Mouse (Mus musculus): ENCODE data around the gene Susd6. TPM values are rescaled to one million over a fixed set of nuclear protein-coding genes. Genes with fewer than 3 reads are reported as not detected.

Susd6 gene
- total and polyA plus RNA-seq, 3 experiments: 50.4 to 61.5 (median 57.8) TPM

DNA sequence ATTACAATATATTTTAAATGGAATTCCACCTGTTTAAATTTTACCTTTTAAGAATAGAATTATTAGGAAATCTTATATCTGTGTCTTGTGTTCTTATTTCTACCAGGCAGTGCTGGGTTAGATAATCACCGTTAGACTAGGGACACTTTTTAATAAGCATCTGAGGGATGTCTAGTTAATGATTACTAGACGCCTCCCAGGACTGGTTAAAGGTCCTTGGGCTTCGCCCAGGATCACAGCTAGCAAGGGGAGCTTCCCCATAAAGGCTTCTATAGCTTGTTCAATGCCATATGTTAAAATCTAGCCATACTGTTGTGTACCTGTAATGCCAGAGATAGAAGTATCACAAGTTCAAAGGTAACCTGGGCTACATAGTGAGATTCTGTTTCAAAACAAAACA is 138.6 kb downstream of the Susd6 start:
- no peak for DNase-seq

DNA sequence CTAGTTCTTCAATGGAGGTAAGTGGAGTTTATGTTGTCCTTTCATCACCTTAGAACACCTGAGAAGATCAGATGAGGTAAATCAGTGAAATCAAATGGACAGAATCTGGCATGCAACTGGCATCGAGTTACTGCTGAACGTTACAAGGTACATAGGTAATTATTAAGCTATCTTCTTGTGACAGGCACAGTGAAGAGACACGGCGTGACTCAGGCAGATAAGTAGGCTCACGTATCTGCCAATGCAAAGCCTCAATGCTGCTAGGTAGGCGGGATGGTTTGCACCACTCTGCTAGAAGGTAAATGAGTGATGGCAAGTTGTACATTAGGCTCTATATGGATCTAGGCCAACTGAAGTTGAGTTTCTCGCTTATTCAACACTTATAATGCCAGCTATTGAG is 139.8 kb downstream of the Susd6 start:
- no peak for DNase-seq

Other genes with a start within 250 kb of the Susd6 start
- 10 to 100 TPM; 43.0 to 53.0 TPM for gene Slc39a9, start 146.6 kb upstream of the Susd6 start, total RNA-seq (2021)
- gene Slc39a9, start 146.6 kb upstream of the Susd6 start, polyA plus RNA-seq (2012; rRNA removed): 44.8 and 75.6 TPM in 2 replicates
- 10 to 100 TPM; 37.2 to 39.4 TPM for gene Erh, start 146.2 kb upstream of the Susd6 start, total RNA-seq (2021)
- 6.6 and 7.9 TPM in 2 replicates for gene Erh, start 146.2 kb upstream of the Susd6 start, polyA plus RNA-seq (2012; rRNA removed)
- not detected for gene Plekhd1, start 97.9 kb upstream of the Susd6 start, total RNA-seq (2021)
- 0.10 TPM in 1 of 2 replicates, not detected in the other for gene Plekhd1, start 97.9 kb upstream of the Susd6 start, polyA plus RNA-seq (2012; rRNA removed)
- gene Ccdc177, start 29.8 kb upstream of the Susd6 start, total RNA-seq (2021): under 1 TPM in 1 of 2 experiments, not detected in 1; 0.07 TPM
- not detected in 2 replicates for gene Ccdc177, start 29.8 kb upstream of the Susd6 start, polyA plus RNA-seq (2012; rRNA removed)
- gene Srsf5, start 155.0 kb downstream of the Susd6 start, total RNA-seq (2021): 100 to 1,000 TPM; 249 to 348 TPM
- gene Srsf5, start 155.0 kb downstream of the Susd6 start, polyA plus RNA-seq (2012; rRNA removed): 126 and 136 TPM in 2 replicates
- 1 to 10 TPM in 1 of 2 experiments, not detected in 1; 2.3 TPM for gene Slc10a1, start 178.2 kb downstream of the Susd6 start, total RNA-seq (2021)
- 0.67 TPM in 1 of 2 replicates, not detected in the other for gene Slc10a1, start 178.2 kb downstream of the Susd6 start, polyA plus RNA-seq (2012; rRNA removed)
- gene Smoc1, start 236.3 kb downstream of the Susd6 start, total RNA-seq (2021): 100 to 1,000 TPM; 159 to 164 TPM
- gene Smoc1, start 236.3 kb downstream of the Susd6 start, polyA plus RNA-seq (2012; rRNA removed): 230 and 305 TPM in 2 replicates

All from adrenal gland, adult 2 months (tissue).